Mouse (Mus musculus): Measurements from ENCODE around the gene Phlpp1. TPM values are rescaled to one million over a fixed set of nuclear protein-coding genes. Genes with fewer than 3 reads are reported as not detected.

The Phlpp1 gene
- polyA plus RNA-seq, 1 experiment, result not detected

DNA sequence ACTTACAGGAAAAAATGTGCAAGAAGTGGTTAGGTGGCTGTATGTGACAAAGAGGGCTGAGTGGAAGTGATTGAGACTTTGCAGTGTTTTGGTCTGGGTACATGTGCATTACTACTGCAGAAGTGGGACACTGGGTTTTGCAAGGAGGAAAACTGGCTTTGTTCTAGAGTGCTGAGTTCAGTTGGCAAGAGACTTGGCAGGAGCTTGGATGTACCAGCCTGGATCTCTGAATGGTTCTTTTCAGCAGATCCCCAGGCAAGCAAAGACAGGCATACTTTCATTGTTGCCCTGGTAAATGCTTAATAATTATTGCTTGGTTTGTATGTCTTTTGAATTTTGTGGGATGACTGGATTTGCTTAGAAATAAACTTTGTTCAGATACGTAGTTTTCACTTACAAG lies 69.5 kb downstream of the Phlpp1 start:
- WGBS, result 72% methylated on average over 1 of the region's 1 CpGs
- Histone ChIP-seq H3K27ac (ENCODE audit: insufficient read depth, low read depth, low read length) (no peak overlapping the region), H3K4me1 (ENCODE audit: control insufficient read depth, insufficient read depth, low read length) (no peaks in the 10 kb centered on the region), H3K4me3 (ENCODE audit: insufficient read depth, low read depth, low read length) (no peak overlapping the region)
- no peak for TF ChIP-seq POLR2A (IDR thresholded peaks at IDR 0.05; ENCODE audit: insufficient read depth, low read depth, low read length)
- no peak for TF ChIP-seq CTCF (IDR thresholded peaks at IDR 0.05; ENCODE audit: insufficient read depth, low read depth, low read length)

DNA sequence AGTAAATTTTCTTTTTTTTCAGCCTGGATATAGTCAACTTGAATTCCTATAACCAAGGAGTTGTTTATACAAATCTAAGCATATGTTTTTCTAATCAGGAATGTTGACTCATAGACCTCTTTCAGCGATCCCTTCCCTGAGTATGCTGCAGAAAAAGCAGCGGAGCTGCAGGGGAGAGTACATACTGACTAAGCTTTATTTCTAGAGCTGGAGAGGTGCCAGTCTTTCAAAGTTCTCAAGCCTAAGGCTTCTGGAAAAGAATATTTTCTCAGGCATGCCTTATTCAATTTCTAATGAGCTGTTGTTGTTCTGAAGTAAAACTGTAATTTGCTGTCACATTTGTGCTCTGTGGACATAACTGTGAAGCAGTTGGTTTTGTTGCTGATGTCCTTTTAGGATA lies 70.6 kb downstream of the Phlpp1 start:
- Histone ChIP-seq H3K4me3 (ENCODE audit: insufficient read depth, low read depth, low read length) (no peak overlapping the region), H3K4me1 (ENCODE audit: control insufficient read depth, insufficient read depth, low read length) (no peaks in the 10 kb centered on the region), H3K27ac (ENCODE audit: insufficient read depth, low read depth, low read length) (no peak overlapping the region)
- no peak for TF ChIP-seq POLR2A (IDR thresholded peaks at IDR 0.05; ENCODE audit: insufficient read depth, low read depth, low read length)
- no peak for TF ChIP-seq CTCF (IDR thresholded peaks at IDR 0.05; ENCODE audit: insufficient read depth, low read depth, low read length)
- 13% methylated on average over 2 of the region's 2 CpGs for WGBS

DNA sequence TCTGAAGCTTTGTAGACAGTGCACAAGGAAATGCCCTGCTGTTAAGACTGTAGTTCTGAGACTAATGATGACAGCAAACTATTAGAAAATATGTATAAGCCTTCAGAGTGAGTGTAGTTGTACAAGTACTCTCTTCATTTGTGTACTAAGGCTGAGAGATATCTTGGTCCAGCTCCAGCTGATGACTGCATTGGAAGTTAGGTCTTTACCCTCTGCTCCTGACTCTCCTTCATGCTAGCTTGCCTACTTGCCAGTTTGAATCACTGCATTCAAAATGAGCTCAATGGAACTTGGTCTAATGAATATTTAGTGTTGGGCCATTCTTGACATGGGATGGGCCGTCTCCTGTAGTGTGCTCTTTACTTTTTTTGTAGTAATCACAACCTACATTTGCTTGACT lies 71.8 kb downstream of the Phlpp1 start:
- TF ChIP-seq CTCF (IDR thresholded peaks at IDR 0.05; ENCODE audit: insufficient read depth, low read depth, low read length) (no peak), POLR2A (IDR thresholded peaks at IDR 0.05; ENCODE audit: insufficient read depth, low read depth, low read length) (no peak)
- WGBS, result 84% methylated on average over 1 of the region's 1 CpGs
- H3K27ac ChIP-seq (ENCODE audit: insufficient read depth, low read depth, low read length), result no peak overlapping the region
- no peaks in the 10 kb centered on the region for H3K4me1 ChIP-seq (ENCODE audit: control insufficient read depth, insufficient read depth, low read length)
- no peak overlapping the region for H3K4me3 ChIP-seq (ENCODE audit: insufficient read depth, low read depth, low read length)

DNA sequence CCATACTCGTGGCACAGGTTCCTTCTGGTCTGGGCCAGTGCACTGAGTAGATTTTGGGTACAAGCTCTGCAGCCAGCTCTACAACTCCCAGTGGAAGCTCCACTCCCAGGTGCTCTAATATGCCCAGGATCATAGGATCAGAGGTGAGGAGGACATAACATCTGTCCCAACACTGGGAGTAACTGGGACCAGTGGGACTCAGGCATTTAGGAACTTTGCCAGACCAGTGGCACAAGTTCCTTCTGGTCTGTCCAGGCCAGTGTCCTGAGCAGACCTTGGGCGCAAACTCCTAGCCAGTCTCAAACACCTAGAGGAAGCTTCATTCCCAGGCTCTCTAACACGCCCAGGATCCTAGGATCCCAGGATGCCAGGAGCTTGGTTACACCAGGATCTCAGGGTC lies 72.7 kb downstream of the Phlpp1 start:
- no peak overlapping the region for H3K27ac ChIP-seq (ENCODE audit: insufficient read depth, low read depth, low read length)
- TF ChIP-seq CTCF (IDR thresholded peaks at IDR 0.05; ENCODE audit: insufficient read depth, low read depth, low read length), result no peak
- no peak for TF ChIP-seq POLR2A (IDR thresholded peaks at IDR 0.05; ENCODE audit: insufficient read depth, low read depth, low read length)
- H3K4me1 ChIP-seq (ENCODE audit: control insufficient read depth, insufficient read depth, low read length), result no peaks in the 10 kb centered on the region
- 91% methylated on average over 3 of the region's 3 CpGs for WGBS
- no peak overlapping the region for H3K4me3 ChIP-seq (ENCODE audit: insufficient read depth, low read depth, low read length)

- no peak for TF ChIP-seq POLR2A (IDR thresholded peaks at IDR 0.05; ENCODE audit: insufficient read depth, low read depth, low read length)
- no peak for TF ChIP-seq CTCF (IDR thresholded peaks at IDR 0.05; ENCODE audit: insufficient read depth, low read depth, low read length)
- WGBS, result 97% methylated on average over 1 of the region's 1 CpGs
- Histone ChIP-seq H3K4me1 (ENCODE audit: control insufficient read depth, insufficient read depth, low read length) (no peaks in the 10 kb centered on the region), H3K27ac (ENCODE audit: insufficient read depth, low read depth, low read length) (no peak overlapping the region), H3K4me3 (ENCODE audit: insufficient read depth, low read depth, low read length) (no peak overlapping the region)
Measured at GRCm38 (mm10) chr1:106254047-106254446, 82.5 kb downstream of the Phlpp1 start.

GRCm38 (mm10) chr1:106257176-106257575 lies 85.6 kb downstream of the Phlpp1 start:
- Histone ChIP-seq H3K4me3 (ENCODE audit: insufficient read depth, low read depth, low read length) (no peak overlapping the region), H3K4me1 (ENCODE audit: control insufficient read depth, insufficient read depth, low read length) (no peaks in the 10 kb centered on the region), H3K27ac (ENCODE audit: insufficient read depth, low read depth, low read length) (no peak overlapping the region)
- WGBS, result 72% methylated on average over 1 of the region's 1 CpGs
- TF ChIP-seq CTCF (IDR thresholded peaks at IDR 0.05; ENCODE audit: insufficient read depth, low read depth, low read length) (no peak), POLR2A (IDR thresholded peaks at IDR 0.05; ENCODE audit: insufficient read depth, low read depth, low read length) (no peak)

- TF ChIP-seq POLR2A (IDR thresholded peaks at IDR 0.05; ENCODE audit: insufficient read depth, low read depth, low read length), result no peak
- TF ChIP-seq CTCF (IDR thresholded peaks at IDR 0.05; ENCODE audit: insufficient read depth, low read depth, low read length), result no peak
- WGBS, result 94% methylated on average over 6 of the region's 6 CpGs
- Histone ChIP-seq H3K4me3 (ENCODE audit: insufficient read depth, low read depth, low read length) (no peak overlapping the region), H3K4me1 (ENCODE audit: control insufficient read depth, insufficient read depth, low read length) (no peaks in the 10 kb centered on the region), H3K27ac (ENCODE audit: insufficient read depth, low read depth, low read length) (no peak overlapping the region)
Measured at GRCm38 (mm10) chr1:106268028-106268799, 96.7 kb downstream of the Phlpp1 start.

DNA sequence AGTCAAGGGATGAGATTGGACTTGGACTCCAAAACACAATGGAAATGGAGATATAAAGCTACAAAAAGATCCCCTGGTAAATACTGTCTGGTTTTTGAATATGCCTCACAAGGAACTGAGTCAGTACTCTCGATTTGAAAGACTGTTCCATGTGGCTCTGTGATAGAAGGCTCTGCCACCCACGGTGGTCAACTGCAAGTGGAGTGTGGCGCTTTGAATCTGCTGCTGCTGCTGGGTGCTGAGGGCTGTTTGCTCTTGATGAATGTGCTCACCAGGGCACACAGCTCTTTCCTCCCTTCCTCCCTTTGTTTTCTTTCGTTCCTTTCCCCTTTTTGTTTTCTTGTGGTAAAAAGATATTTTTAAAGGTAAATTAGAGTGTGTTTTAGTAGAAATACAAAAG lies 97.8 kb downstream of the Phlpp1 start:
- H3K4me3 ChIP-seq (ENCODE audit: insufficient read depth, low read depth, low read length), result no peak overlapping the region
- H3K4me1 ChIP-seq (ENCODE audit: control insufficient read depth, insufficient read depth, low read length), result peaks cover under 1% of the 10 kb centered on the region; the same call in 1 of the 2 replicates
- TF ChIP-seq CTCF (IDR thresholded peaks at IDR 0.05; ENCODE audit: insufficient read depth, low read depth, low read length) (no peak), POLR2A (IDR thresholded peaks at IDR 0.05; ENCODE audit: insufficient read depth, low read depth, low read length) (no peak)
- no peak overlapping the region for H3K27ac ChIP-seq (ENCODE audit: insufficient read depth, low read depth, low read length)
- 66% methylated on average over 4 of the region's 4 CpGs for WGBS

DNA sequence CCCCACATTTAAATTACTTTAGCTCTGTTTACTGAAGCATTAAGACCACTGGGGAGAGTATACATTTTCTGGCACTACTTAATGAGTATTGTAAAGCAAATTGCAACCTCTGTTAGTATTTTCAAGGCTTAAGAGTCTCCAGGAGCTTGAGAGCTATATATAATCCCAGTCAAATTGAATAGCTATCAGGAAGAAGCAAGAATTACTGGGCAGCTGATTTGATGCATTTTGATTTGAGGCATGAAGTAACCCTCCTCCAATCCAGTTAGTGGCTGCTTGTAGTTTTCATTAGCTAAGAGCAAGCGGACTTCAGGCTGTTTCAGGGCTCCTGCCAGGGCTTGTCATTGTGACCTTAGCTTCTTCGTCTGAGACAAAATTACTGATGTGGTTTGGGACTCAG lies 101.4 kb downstream of the Phlpp1 start:
- Histone ChIP-seq H3K4me3 (ENCODE audit: insufficient read depth, low read depth, low read length) (no peak overlapping the region), H3K4me1 (ENCODE audit: control insufficient read depth, insufficient read depth, low read length) (peaks cover 8% of the 10 kb centered on the region; the same call in 1 of the 2 replicates), H3K27ac (ENCODE audit: insufficient read depth, low read depth, low read length) (no peak overlapping the region)
- 68% methylated on average over 2 of the region's 2 CpGs for WGBS
- no peak for TF ChIP-seq CTCF (IDR thresholded peaks at IDR 0.05; ENCODE audit: insufficient read depth, low read depth, low read length)
- no peak for TF ChIP-seq POLR2A (IDR thresholded peaks at IDR 0.05; ENCODE audit: insufficient read depth, low read depth, low read length)
